Mouse (Mus musculus) CH12.LX (cell line): ENCODE measurements around the gene Nol10.

Experiments used
- CHD2 ChIP-seq: IDR thresholded peaks from 2 replicates; pipeline ENCODE4 v1.6.1; 2011; ENCODE audit warnings: low read length, improper control_type of control experiment
- CTCF ChIP-seq, 2 experiments: IDR thresholded peaks in 1 of 2; conservative IDR thresholded peaks in 1 of 2; 2 replicates each; pipeline ENCODE4 v1.5.1; 2011 to 2012; ENCODE audit warnings: low read depth in 2 of 2, low read length in 2 of 2, improper control_type of control experiment in 1 of 2, inconsistent platforms in 1 of 2, mild to moderate bottlenecking in 1 of 2, moderate library complexity in 1 of 2
- EP300 ChIP-seq: IDR thresholded peaks from 2 replicates; pipeline ENCODE4 v1.6.1; 2011; ENCODE audit warnings: low read length, improper control_type of control experiment
- MXI1 ChIP-seq: IDR thresholded peaks from 2 replicates; pipeline ENCODE4 v1.6.1; 2011; ENCODE audit warnings: mild to moderate bottlenecking, low read depth, low read length, improper control_type of control experiment
- MYC ChIP-seq: IDR thresholded peaks from 2 replicates; pipeline ENCODE4 v1.6.1; 2011; ENCODE audit warnings: low read depth, mild to moderate bottlenecking, improper control_type of control experiment, low read length
- POLR2A ChIP-seq: IDR thresholded peaks from 2 replicates; pipeline ENCODE4 v1.6.1; 2011; ENCODE audit warnings: low read depth, mild to moderate bottlenecking, improper control_type of control experiment, low read length
- ZMIZ1 ChIP-seq: IDR thresholded peaks from 2 replicates; pipeline ENCODE4 v1.6.1; 2012; ENCODE audit warnings: low read depth, mild to moderate bottlenecking, inconsistent platforms, low read length, improper control_type of control experiment

DNA sequence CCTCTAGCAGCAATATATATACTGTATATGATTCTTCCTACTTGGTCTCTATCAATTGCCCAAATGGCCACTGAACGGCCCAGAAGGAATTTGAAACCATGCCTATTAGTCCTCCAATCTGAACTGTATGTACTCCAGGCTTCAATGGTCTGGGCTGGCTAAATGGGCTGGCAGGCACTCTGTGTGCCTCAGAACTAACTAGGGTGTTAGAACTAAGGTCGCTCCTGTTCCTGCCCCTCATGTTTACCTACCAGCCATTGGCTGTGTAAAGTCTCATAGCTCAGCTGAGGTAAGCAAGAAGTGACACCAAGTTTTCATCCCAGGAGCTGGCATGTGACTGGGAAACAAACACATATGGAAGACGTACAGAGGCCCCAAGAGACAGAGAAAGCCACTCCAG is 100.5 kb downstream of the Nol10 start:
- TF ChIP-seq ZMIZ1 (no peak), MXI1 (no peak), CTCF (conservative IDR thresholded peaks at IDR 0.05 in 1 of 2, IDR thresholded peaks at IDR 0.05 in 1 of 2; ENCODE audit: low read depth in 2 of 2, low read length in 2 of 2) (no peak), EP300 (no peak), CHD2 (no peak), POLR2A (no peak), MYC (no peak)
